Mouse (Mus musculus) embryonic fibroblast, embryonic 13.5 days (primary cell): ENCODE data around the gene Nmt2. TPM values are rescaled to one million over a fixed set of nuclear protein-coding genes. Genes with fewer than 3 reads are reported as not detected.
A peak's percentile ranks its signal among the peaks of the same experiment; 100 is the strongest.

ENCODE experiments used
- H3K27ac ChIP-seq: 2 replicates; pipeline ENCODE4 v1.5.1; 2012; ENCODE audit warnings: low read length, control low read depth, inconsistent platforms; ENCODE audit not compliant: insufficient read depth
- H3K4me1 ChIP-seq: 2 replicates; pipeline ENCODE4 v1.6.1; 2011; ENCODE audit warnings: low read length; ENCODE audit not compliant: control insufficient read depth, insufficient read depth
- H3K4me3 ChIP-seq: 2 replicates; pipeline ENCODE4 v1.5.1; 2011; ENCODE audit warnings: mild to moderate bottlenecking, control low read depth, low read length; ENCODE audit not compliant: insufficient read depth
- CTCF ChIP-seq: IDR thresholded peaks from 2 replicates; pipeline ENCODE4 v1.5.1; 2011; ENCODE audit warnings: mild to moderate bottlenecking, control low read depth, low read length, moderate library complexity, borderline replicate concordance; ENCODE audit not compliant: insufficient read depth
- POLR2A ChIP-seq: IDR thresholded peaks from 2 replicates; pipeline ENCODE4 v1.6.1; 2011; ENCODE audit warnings: low read depth, mild to moderate bottlenecking, control low read depth, low read length, moderate library complexity
- polyA plus RNA-seq: library from polyadenylated mRNA; stranded (reverse); fragments of >200 nt; gene quantifications from 2 replicates; pipeline ENCODE4 v1.2.4, GENCODE M21; 2011; ENCODE audit warnings: low read depth; ENCODE audit not compliant: missing spikeins, insufficient read length

Gene Nmt2
- 34.3 and 36.7 TPM in 2 replicates for polyA plus RNA-seq

DNA sequence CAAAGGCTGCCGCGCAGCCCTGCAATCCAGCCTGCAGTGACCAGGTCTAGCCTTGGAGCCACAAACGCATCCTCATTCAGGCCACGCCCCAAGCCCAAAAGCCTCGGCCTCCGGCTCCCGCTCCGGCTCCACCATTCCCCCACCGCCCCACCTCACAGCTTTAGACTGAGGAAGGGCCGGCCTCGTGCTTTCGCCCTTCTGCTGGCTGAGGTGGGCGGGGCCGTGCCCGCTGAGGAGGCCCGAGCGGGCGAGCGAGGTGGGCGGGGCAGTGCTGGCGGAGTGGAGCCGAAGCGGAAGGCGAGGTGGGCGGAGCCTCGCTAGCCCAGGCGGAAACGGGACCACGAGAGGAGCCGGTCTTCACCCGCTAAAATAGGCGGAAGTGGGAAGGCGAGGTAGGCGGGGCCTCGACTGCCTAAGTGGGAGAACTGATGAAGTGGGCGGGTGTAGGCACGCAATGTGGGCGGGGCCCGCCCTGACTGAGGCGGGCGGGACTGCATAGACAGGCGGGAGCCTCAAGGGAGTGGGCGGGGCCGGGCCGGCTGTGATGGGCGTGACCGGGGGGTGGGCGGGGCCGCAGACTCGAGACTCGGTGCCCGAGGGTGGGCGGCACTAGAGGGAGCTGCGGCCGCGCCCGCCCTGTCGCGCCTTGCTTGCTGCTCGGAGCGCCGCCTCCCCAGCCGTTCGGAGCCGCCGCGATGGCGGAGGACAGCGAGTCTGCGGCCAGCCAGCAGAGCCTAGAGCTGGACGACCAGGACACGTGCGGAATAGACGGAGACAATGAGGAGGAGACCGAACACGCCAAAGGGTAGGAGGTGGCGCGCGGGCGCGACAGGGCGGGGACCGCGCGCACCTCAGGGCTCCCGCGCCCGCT lies at the start of gene Nmt2:
Nmt2 (plus strand) TSS at position 611 of the 871 bp plus-strand sequence.
- peak within 1 kb of the TSS; percentile 79 for H3K27ac ChIP-seq
- H3K4me1 ChIP-seq, result 0 out of 2 replicates have a peak, but pooled peaks cover 5% of the 10 kb centered on the region
- TF ChIP-seq POLR2A (peak; percentile 90), CTCF (no peak)
- peak within 1 kb of the TSS; percentile 66 for H3K4me3 ChIP-seq

GRCm38 (mm10) chr2:3239255-3239654 lies 44.8 kb upstream of the Nmt2 start:
- Histone ChIP-seq H3K27ac (peak overlapping the region; percentile 63), H3K4me1 (peaks cover 8% of the 10 kb centered on the region), H3K4me3 (no peak overlapping the region)
- no peak for TF ChIP-seq POLR2A
- no peak for TF ChIP-seq CTCF

GRCm38 (mm10) chr2:3244251-3244650 lies 39.8 kb upstream of the Nmt2 start:
- peaks cover 8% of the 10 kb centered on the region for H3K4me1 ChIP-seq
- no peak overlapping the region for H3K27ac ChIP-seq
- H3K4me3 ChIP-seq, result no peak overlapping the region
- no peak for TF ChIP-seq CTCF
- no peak for TF ChIP-seq POLR2A

DNA sequence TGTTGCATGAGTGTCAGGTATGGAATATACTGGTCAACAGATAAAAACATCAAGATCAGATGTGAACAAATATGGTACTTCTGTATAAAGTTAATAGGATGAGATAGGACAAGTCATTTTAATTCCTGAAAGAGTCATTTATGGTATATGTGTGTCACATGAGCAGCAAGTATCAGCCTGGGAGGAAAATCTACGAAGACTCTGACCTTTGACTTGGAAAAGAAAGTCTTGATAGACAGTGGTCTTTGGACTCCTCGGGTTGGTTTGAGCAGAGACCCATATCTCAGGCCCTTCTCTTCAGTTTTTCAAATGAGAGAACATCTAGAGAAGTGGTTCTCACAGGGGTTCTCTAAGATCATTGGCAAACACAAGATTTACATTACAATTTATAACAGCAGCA lies 32.7 kb upstream of the Nmt2 start:
- H3K4me3 ChIP-seq, result no peak overlapping the region
- no peak for TF ChIP-seq POLR2A
- TF ChIP-seq CTCF, result no peak
- H3K27ac ChIP-seq, result no peak overlapping the region
- H3K4me1 ChIP-seq, result no peaks in the 10 kb centered on the region

DNA sequence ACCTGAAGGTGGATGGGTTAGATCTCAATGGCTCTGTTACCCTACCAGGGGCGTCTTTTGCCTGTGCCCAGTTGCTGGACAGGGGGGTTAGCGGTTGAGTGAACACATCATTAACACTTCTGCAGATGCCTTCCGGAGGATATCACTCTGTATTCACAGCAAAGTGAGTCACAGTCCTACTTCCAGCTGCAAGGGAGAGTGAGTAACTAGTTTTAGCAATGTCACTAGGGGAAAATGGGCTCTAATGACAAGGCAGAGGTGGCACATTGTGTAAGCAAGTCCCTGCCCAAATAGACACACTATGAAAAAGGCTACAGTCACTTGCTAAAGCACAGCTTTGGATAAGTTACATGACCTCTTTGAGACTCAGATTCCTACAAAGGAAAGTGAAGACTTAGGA lies 17.5 kb upstream of the Nmt2 start:
- no peak overlapping the region for H3K4me3 ChIP-seq
- H3K27ac ChIP-seq, result no peak overlapping the region
- TF ChIP-seq POLR2A (no peak), CTCF (no peak)
- H3K4me1 ChIP-seq, result no peaks in the 10 kb centered on the region

DNA sequence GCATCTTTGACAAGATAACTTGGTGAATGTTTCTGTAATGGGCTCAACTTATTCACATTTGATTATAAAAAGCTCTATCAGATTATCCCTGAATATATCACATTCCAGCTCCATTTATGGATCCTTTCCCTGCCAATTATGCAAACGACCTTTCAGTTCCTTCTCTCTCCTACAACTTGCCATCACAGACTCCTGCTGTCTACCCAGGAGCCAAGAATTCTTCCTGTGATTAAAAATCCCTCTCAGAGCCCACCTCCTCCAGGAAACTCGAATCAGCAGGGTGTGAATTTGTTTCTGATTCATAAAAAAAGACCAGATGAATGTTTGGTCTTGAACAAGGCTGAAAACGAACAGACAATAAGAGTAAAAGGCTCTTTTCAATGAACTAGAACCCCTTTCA lies 16.1 kb upstream of the Nmt2 start:
- H3K4me1 ChIP-seq, result no peaks in the 10 kb centered on the region
- TF ChIP-seq POLR2A (no peak), CTCF (no peak)
- H3K27ac ChIP-seq, result no peak overlapping the region
- no peak overlapping the region for H3K4me3 ChIP-seq

DNA sequence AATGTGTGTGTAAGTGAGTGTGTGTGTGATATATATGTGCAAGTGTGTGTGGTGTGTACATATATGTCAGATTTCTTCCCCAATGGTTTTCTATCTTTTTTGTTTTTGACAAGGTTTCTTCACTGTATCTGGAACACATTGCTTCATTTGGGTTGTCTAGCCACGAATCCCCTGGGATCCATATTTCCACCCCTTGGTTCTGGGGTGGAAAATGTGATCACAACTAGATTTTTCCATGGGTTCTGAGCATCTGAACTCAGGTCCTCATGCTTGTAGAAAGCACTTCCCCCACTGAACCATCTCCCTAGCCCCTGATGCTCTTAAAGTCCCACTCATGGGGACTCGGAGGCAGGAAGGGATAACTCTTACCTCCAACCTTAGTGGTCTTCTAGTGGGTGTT lies 10.7 kb upstream of the Nmt2 start:
- TF ChIP-seq CTCF, result no peak
- no peak for TF ChIP-seq POLR2A
- no peaks in the 10 kb centered on the region for H3K4me1 ChIP-seq

DNA sequence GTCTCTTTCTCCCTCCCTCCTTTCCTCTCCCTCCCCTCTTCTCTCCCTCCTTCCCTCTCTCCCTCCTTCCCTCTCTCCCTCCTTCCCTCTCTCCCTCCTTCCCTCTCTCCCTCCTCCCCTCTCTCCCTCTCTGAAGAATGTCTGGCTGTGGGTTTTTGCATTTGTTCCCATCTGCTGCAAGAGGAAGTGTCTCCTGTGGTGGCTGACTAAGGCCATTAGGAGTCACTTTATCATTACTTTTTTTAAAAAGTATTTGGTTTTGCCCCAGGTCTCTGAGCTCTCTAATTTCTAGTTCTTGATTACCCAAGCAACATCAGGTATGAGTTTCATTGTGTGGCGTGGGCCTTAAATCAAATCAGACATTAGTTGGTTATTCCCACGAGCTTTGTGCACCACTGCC lies 7.9 kb upstream of the Nmt2 start:
- Histone ChIP-seq H3K4me3 (no peak overlapping the region), H3K4me1 (no peaks in the 10 kb centered on the region), H3K27ac (no peak overlapping the region)
- TF ChIP-seq POLR2A (no peak), CTCF (no peak)

More for the DNA sequence above, 10.7 kb upstream of the Nmt2 start:
- Histone ChIP-seq H3K4me3 (no peak overlapping the region), H3K27ac (no peak overlapping the region)

- Histone ChIP-seq H3K4me3 (no peak overlapping the region), H3K27ac (no peak overlapping the region), H3K4me1 (no peaks in the 10 kb centered on the region)
- TF ChIP-seq CTCF (no peak), POLR2A (no peak)
Observed at GRCm38 (mm10) chr2:3277502-3277901, 6.5 kb upstream of the Nmt2 start.

GRCm38 (mm10) chr2:3281311-3281710 lies 2.7 kb upstream of the Nmt2 start:
- H3K4me3 ChIP-seq, result no peak overlapping the region
- no peak for TF ChIP-seq POLR2A
- TF ChIP-seq CTCF, result no peak
- H3K4me1 ChIP-seq, result 0 out of 2 replicates have a peak, but pooled peaks cover 5% of the 10 kb centered on the region
- H3K27ac ChIP-seq, result no peak overlapping the region
